Mouse (Mus musculus) liver, adult (tissue): ENCODE results near the gene Steap1.

Experiments used
- GATA4 ChIP-seq: IDR thresholded peaks from 2 replicates; pipeline ENCODE4 v1.6.1; 2014; ENCODE audit warnings: mild to moderate bottlenecking, low read length; ENCODE audit not compliant: insufficient replicate concordance

The Steap1 gene

DNA sequence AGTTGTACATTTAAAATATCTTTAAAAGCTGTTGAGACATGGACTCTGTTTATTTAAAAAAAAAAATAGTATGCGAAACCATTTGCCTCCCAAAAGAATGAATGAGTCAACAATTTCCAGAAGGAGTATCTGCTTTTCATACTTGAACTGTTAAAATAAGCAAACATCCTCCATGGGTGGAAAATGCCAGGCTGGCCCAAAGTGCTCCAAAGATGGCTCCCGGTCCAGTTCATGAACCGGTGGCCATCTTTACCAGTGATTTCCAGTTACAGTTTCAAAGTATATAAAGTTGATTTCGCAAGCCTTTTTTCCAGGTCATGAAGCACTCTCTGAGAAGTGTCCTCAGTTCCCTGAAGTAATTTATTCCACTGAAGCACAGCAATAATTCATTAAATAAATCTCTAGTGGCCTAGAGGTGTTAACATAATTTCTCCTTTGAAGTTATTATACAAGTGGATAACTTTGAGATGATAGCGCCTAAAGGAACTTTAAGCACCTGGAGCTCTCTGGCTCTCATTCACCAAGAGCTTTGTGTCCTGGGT, 53.7 kb downstream of the Steap1 start:
- TF ChIP-seq GATA4: no peak

DNA sequence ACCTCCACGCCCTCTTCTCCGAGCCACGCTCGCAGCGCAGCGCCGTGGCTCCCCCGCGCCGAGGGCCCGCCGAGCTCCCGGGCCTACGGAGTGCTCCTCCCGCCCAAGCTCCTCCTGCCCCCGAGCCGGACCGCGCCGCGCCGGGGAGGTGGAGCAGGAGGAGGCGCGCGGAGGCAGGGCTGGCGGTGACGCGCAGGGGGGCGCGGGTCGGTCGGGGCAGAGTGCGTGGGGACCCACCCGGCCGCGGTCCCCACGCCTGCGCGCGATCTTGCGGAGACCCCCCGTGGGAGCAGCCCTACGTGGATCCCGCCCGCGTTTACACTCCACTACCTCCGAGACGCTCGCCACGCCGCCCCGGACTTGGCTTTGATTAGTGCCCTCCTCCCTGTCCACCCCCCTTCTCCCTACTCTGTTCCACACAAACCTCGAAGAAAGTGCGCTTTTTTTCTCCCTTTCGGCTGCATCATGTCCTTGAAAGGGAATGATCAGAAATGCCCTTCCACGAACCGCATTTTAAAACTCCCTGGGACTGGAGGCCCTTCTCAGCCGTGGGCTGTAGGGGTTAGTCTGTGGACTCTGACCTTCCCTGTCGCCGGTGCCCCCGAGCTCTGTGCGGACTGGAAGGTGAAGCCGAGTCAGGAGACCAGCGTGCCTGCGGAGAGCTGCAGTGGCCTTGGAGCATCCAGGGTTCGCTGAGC, 55.0 kb downstream of the Steap1 start, which contains the start of gene Steap2:
TSS of gene Steap2 (minus strand) at position 623 of the 698 bp plus-strand sequence.
- TF ChIP-seq GATA4: no peak

DNA sequence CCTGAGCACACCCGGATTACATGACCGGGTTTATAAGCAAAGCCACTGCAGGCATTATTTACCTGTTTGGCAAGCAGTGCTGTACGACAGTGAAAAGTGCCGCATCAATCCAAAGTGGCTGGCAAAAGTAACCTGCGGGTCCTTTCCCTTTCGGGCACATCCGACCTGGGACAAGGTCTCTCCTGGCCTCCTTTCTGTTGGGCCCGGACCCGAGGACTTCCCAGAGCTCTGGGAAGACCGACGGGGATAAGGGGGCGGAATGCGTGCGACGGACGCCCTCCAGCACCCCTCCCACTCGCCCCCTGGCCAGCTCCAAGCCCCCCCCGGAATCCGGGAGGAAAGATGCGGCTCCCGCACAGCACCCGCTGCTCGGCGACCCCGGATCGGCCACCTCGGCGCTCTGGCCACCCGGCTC, 55.6 kb downstream of the Steap1 start:
- no peak for TF ChIP-seq GATA4

DNA sequence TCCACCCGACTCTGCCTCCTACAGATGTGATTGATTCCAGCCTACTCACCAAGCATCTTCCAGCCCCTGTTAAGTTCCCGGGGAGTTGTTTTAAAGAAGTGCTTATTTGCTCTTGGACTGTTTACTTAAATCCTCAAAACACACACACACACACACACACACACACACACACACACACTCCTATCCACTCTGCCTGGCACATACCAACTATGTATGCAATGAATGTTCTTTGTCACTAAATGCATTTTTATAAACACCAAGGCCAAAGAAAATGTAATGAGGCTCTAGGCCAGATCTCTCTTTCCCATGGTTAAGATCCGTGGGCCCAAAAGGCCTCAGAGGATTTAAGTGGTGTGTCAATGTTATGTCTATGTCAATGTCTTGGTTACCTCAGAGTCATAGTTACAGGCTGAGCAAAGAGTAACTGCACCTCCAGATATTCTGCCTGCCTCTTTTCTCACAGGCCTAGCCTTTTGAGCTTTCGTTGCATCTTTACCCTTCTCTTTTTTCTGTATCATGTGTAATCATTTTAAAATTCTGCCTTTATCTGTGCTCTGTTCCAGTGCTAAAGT, 56.9 kb downstream of the Steap1 start:
- no peak for TF ChIP-seq GATA4

DNA sequence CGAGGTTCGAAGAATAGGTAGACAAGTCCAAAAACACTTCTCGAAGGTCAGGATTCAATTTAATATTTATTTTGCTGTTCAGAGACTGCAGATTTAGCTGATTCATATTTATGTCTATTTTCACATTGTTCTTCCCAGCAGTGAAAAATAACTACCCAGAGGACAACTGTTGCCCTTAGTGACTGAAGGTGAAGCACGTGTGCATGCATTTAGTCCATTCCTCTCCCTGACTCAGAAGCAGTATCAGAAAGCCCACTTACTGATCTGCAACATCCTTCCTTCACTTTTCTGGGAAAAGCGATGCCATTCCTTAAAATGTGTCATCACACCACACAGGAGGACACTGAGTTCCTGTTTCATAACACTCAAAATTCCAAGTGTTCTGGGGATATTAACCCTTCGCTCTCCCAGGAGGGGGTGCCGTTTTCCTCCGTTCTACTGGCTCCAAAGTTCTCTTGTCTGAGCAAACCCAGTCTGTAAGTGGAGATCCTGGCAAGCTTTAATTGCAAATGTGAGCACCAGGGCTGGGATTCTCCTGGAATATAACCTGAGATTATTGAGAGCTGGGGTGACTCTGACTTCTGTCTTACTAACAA, 60.1 kb downstream of the Steap1 start:
- TF ChIP-seq GATA4: no peak

DNA sequence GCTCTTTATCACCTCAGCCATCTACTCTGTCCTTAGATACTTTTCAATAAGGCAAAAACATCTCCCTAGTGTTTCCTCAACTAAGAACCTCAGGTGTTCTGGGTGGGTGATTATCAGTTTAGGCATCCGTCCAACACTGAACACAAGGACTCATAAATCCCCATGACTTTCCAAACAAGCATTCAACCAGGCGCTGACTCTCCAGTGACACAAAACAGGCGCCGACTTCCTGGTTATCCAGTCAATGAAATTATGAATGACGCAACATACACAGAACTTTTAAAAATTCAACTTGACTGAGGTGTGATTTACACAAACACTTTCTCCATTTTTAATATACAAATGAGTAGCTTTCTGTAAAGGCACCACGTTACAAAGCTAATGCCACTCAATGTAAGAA, 60.9 kb downstream of the Steap1 start:
- TF ChIP-seq GATA4: no peak

DNA sequence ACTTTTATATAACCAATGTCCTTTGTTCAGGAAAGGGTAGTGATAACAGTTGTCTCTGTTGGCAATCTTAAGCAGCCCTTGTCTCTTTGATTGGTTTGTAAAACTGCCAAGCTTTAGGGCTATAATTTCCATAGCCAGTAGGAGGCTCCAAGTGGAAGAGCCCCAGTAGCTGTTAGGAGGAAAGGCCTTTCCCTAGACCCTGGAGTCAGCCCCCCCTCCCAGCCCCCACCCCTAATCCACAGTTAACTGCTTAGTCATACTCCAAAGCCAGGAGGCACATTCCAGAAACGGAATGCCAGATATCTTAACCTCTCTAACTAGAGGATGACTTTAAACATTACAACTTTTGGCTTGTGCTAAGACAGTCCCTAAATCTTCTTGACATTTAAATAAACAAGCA, 62.2 kb downstream of the Steap1 start:
- TF ChIP-seq GATA4: no peak
